Mouse (Mus musculus) layer of hippocampus, postnatal 25 days (tissue): ENCODE data around the gene Rin2. TPM values are rescaled to one million over a fixed set of nuclear protein-coding genes. Genes with fewer than 3 reads are reported as not detected.
"Not testable (repeated sequence)": the region's sequence is repeated elsewhere in the genome, so short reads cannot be mapped to it uniquely, and the experiment has no call there.

Experiments
- DNase-seq, 2 experiments: peaks; one replicate each; pipeline ENCODE4 v3.0.0; 2022; ENCODE audit warnings: mixed read lengths in 2 of 2, low spot score in 1 of 2; ENCODE audit errors: extremely low spot score in 1 of 2
- total RNA-seq, 2 experiments: library from RNA; stranded (reverse); gene quantifications; 2 replicates each; pipeline ENCODE4 v1.2.3; 2021

The Rin2 gene
- total RNA-seq, 2 experiments from 2014 or later = 20.1 to 31.1 TPM

DNA sequence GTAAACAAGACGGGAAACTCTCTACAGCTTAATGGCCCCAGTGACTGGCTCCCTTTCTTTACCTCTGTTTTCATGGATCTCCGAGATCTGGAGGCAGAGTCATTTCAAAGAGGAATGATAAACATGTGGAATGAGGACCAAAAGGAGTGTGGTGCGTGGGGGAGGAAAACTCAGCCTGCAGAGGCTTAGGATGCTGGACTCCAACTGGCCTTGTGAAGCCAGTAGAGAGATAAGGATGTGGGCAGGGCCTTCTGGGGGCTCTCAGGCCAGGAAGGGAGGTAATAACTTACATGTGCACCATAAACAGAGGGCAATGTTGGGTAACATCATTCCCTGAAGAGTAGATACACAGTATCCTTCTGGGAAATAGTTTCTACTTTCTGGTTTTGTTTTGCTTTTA is 7.9 kb downstream of the Rin2 start:
- DNase-seq = no peak

DNA sequence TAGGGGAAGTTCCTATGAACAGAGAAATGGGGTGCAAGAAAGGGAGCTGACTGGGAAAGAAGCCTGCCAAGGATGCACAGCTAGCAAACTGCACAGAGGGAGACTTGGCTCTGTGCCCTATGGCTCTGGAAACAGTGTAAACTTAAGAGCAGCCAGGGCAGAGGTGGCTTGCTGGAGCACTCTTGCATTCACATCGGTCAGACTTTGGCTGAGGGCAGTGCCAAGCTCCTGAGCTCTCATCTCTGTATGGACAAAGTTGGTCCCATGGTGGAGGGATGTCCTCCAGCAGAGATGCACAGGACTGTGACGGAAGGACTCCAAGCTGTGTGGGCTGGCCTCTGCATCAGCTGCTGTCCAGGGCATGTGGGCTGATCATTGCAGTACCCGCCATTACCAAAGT is 8.5 kb downstream of the Rin2 start:
- no peak for DNase-seq

DNA sequence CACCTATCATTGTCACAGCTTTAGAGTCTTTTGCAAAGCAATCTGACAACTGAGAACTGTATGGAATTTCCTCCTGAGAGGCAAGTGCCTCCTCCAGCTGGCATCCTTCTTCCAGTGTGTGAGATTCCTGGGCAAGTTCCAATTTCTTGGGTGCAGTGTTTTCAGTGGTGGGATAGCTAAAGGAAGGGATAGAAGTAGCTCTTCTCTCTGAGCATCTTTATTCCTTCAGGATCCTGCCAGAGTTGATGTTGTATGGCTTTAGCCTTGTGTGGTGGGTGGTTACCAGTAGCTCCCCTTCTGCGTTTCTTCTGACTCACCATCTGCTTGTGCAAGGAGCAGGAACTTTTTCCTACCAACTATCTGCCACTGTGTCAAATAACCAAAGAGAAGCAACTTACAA is 9.1 kb downstream of the Rin2 start:
- DNase-seq = no peak

DNA sequence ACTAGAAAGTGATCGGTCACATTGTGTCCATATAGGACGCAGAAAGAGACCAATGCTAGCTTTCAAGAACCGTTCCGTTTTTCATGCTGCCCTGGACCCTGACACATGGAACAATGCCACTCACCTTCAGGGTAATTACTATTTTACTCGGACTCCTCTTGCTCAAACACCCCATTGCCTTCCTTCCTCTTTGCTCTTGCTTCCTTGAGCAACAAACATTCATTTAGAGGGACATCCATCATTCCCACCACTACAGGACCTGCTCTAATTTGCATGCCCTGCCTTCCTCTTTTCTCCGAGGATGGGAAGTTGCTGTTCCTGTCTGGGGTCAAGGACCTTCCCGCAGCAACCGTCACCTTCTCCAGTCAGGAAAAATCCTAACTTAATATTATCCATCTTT is 9.9 kb downstream of the Rin2 start:
- DNase-seq = no peak

DNA sequence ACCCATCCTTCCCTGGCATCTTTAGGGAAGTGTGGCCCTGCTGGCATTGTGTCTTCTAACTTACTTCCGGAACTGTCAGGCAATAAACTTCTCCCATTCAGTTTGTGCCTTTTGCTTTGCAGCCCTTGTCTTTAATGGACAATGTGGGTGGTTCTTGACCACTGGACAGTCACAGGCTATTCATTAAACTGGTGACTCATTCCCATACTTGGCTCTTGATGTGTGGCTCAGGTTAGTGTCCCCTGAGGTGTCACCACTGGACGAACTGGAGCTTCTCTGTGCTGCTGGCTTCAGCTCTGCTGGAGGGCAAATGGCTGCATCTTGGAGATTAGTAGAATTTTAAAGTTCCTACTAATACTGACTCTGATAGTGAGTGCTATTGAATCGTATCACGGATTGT is 11.0 kb downstream of the Rin2 start:
- no peak for DNase-seq

DNA sequence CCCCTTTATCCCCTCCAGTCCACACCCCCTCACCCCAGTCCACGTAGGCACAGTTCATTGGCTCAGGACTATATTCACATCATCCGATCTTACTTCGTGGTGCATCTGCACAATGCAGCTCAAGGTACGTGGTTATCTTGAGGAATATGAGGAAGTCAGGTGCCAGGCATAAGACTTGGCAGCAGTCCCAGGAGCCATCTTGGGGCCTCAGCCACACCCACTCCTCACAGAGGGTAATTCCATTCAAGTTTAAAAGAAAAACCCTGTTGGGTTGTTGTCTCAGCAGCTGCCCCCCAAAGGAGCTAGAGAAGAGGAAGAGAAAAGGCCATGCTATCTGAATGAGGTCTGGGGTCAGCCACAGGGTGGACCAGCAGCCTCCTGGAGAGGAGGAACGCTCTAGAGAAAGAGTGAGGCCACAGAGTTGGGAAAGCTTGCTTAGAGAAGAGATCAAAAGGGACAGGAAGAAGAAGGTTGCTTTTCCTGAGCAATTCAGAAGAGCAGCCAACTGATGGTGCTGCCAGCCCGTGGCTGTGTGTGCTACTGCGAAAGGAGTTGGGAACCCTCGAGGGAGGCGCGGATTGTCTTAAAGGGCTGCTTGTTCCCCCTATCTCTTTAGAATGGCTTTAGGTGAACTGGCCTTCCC is 16.5 kb downstream of the Rin2 start:
- no peak for DNase-seq

DNA sequence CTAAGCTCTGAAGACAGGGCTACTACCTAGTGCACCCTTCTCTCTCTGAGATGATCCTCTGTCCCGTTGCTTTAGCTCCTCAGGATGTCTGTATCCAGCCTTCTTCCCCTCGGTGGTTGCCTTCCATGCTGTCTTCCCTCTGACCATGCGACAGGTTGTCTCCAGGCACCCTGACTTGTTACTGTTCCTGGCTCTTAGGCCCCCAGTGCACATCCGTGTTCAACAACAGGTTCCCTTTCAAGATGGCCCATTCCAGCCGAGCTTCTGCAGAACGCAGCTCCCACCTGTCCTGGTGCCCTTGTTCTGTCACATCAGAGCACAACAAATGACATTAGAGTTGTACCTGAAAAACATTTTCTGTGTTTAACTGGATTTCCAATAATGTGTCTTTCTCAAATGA is 22.1 kb downstream of the Rin2 start:
- DNase-seq = no peak

DNA sequence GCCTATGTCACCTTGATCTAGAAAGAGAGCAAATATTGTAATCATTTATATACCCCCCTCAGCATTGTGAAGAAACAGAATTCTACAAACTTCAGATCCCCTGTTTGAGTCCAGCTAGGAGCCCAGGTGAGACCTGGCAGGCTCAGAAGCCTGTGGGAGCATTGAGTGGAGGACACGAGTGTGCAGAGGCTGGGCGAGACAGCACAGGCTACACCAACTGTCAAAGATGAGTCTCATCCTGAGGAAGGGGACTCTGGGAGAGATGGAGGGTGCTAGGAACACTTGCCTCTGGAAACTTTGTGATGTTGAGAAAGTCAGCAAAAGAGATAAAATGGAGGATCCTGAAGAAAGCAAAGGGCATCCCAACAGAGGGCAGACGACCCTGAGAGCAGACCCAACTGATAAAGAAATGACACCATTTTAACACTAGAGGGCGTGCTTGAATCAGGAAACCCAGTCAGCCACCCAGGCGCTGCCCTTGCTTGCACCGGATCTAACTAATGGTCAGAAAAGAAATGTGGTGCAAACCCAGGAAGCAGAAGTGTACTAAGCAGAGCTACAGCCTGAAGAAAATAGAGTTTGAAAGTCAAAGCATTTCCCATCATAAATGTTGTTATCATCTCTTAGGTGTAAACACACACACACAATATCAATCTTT is 24.5 kb downstream of the Rin2 start:
- DNase-seq = peak in 1 of 2 experiments; percentile 20

DNA sequence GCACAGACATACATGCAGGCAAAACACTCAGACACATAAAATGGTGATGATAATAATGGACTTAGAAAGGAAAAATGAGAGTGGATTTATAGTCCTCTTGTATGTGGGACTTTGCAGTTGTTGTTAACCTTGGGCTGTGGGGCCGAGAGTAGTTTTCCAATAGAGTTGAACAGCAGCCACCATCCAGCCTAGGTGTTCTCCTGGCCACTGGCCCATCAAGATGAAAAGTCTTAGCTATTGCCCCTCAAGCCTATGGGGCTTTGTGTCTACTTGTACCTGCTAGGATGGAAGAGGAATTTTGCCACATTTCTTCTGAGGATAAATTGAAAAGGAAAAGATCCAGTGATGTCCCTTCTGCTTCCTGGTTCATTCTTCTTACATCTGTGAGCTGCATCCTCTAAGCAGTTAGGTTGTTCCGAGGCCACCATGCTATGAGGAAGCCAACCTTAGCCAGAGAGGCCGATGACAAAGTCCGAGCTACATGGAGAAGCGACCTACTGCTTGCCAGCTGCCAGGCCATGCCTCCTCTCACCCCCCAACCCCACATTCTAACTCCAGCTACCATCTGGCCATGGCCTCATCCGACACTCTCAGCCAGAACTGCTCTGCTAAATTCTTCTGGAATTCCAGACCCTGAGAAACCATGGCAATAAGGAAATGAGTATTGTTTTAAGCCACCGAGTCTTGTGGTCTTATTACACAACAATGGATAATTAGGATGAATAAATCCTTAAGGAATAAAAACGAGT is 25.4 kb downstream of the Rin2 start:
- no peak for DNase-seq

DNA sequence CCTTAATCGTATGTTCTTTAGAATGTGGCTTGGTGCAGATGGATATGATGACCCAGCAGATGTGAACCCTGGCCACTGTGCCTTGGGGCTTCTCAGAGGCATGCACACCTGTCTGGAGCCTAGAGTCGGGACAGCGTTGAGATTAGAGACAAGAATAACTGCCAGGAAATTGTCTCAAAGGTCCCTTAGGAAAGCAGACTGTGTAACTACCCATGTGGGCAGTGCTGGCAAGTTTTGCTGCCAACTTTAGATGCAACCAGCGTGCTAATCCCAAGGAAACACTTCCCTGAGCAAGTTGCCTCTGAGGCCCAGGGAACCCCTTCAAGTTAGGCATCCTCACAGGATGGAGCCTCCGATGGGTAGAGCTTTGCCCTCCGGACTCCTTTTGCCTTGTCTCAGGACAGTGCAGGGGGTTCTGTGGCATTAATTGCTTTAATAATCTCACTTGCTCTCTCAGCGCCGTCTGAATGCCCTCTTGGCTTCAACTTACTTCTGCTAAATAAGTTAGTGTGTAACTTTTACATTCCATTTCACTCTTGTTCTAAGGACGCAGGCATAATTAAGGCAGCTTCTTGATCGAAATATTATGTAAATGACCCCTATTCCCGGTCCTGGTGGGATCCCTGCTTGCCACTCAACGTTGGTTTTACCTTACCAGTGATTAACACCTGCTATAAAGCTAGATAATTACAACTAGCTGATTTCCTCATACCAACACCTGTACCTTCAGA is 26.8 kb downstream of the Rin2 start:
- no peak for DNase-seq

DNA sequence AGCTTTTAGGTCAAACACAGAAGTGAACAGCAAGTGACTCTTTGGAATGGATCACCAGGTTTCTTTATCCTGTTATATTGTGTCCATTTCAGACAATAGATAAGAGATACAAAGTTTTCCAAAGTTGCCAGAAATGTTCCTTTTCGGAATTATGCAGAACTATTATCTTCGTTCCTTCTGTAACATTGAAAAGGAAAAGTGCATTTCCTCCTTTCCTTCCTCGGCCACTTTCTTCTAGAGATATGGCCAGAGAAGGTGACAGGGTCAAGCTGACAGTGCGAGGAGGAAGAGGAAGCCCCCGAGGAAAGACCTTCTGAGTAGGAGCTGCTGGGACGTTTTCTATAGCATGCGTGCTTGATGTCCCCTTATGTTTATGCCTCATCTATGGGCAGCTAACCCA is 29.7 kb downstream of the Rin2 start:
- DNase-seq = no peak

DNA sequence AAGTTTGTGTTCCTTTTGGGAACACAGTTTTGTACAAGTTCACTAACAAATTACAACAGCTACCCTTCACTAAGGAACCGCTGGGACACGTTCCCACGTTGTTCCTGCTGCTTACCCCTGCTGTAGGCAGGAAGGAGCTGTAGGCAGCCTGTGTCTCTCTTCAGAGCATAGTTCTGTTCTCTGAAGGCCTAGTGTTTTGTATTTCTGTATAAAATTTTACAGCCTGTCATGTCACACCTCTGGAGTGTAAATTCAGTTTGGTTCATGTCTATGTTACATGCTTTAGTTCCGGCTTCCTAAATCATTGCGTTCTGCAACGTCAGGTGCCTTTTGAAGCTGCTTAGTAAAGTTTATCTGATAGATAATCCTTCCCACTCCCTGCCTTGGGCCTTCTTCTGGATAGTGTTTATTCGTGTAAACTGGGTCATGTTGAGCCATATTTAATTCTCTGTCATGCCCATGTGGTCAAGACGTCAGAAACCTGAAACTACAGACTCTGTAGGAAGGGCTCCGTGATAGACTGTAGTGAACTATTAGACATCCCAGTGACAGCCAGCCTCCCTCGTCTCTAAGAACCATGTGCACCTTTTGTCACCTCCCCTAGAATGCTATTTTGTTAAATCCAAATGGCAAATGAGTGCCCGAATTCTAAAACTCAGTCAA is 34.8 kb downstream of the Rin2 start:
- DNase-seq = no peak

DNA sequence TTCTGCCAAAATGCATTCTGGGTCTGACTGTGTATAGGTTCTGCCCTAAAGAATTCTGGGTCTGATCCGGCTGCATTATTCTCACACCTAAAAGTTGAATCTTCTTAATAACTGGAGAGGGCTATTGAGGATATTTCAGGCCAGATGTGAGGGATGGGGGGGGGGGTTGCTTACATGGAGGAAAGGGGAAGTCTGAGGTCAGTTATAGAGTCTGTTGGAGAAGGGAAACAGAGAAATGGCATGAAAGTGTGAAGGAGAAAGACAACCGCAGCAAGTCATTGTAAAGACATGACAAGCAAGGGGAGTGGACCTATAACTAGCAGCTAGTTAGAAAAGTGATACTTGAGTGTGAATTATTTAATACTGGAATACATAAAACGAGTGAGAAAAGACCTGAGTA is 36.5 kb downstream of the Rin2 start:
- DNase-seq = no peak

DNA sequence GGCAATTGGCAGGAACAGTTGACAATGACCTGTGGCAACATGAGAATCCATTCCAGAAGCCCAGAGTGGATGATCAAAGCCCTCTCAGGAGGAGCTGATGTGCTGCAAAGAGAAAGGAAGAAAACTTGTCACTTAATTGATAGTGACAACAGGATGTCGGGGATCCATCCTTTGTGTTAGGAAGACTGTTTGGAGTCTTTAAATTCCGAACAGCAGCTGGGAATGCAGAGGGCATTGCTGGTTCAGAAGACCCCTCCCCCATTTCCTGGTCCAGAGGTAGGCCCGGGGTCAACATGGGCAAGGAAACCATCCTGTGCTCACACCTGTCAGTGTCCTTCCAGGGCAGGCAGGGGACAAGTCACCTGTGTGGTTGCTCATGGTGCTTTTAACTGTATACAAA is 37.0 kb downstream of the Rin2 start:
- no peak for DNase-seq

DNA sequence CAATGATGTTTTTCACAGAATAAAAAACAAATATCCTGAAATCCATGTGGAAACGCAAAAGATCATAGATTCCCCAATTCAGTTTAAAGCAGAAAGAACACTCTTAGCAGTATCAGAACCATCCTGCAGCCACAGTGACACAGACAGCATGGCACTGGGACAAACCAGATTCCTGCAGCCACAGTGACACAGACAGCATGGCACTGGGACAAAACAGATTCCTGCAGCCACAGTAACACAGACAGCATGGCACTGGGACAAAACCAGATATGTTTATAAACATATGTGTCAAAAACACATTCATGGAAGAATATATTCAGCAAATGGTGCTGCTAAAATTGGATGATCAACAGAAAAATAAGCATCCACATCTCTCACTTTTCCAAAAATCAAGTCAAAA is 42.5 kb downstream of the Rin2 start:
- DNase-seq = no peak

DNA sequence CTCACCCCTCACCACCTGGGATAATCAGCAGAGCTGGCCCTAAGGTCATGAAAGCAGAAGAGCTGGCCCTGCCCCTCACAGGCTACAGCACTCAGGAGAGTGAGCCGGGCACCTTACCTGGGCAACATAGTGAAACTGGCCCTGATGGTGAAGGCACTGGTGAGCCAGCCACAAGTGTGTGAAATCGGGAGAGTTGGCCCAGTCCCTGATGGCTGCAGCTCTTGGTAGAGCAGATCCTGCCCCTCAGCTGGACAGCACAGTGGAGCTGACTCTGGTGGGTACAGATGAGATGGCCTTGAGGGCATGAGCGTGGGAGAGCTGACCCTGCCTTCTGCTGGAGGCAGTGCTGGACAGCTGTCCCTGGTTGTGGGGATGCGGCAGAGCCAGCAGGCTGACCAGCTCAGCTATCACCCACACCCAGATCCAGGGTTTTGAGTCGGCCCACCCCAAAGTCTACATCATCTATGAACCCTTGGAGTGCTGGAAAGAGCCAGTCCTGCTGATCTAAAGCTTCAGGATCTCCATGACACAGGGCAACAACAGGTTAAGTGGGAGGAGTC is 43.7 kb downstream of the Rin2 start:
- no peak for DNase-seq

DNA sequence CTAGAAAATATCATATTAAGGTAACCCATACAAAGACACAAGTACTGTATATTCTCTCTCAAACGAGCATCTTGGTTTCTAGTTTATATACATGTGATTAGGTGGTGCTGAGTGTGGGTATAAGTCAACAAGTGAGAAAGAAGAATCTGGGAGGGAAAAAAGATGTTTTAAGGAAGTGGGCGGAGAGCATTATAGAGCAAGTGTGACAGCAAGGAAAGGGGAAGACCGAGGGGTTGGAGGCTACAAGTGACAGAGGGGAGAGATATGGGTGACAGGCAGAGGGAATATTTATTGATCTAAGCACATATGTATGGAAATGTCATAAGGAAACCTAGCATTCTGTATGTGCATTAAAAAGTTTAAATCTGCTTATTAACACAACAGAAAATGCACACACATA is 45.1 kb downstream of the Rin2 start:
- DNase-seq = no peak

DNA sequence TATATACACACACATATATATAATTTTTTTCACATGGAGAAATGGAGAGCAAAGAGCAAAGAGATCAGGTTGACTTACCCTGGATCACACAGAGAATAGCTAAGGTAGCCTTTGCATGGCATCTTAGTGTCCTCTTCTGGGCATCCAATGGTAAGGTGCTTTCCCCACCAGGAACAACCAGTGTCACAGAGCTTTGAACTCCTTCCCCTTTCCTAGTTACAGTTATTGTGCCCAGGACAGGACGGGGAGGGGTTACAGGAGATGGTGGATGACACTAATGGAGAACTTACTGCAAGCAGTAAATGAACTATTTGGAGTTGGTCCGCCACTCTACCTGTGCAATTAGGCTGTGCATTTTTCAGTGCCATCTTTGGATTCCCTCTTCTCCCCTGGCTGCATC is 45.7 kb downstream of the Rin2 start:
- no peak for DNase-seq

DNA sequence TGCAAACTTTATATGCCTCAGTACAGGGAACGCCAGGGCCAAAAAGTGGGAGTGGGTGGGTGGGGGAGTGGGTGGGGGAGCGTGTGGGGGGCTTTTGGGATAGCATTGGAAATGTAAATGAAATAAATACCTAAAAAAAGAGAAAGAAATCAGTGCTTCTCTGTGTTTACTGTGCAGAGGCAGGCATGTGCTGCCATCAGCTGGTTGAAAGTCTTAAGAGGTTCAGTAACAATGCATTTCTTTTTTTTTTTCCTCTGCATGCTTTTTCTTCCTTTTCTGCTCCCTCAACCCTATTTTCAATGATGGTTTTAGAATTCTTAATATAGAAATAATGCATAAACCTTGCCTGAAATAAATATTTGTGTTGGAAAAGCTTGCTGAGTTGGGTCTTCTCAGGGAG is 47.3 kb downstream of the Rin2 start:
- not testable (repeated sequence) for DNase-seq

DNA sequence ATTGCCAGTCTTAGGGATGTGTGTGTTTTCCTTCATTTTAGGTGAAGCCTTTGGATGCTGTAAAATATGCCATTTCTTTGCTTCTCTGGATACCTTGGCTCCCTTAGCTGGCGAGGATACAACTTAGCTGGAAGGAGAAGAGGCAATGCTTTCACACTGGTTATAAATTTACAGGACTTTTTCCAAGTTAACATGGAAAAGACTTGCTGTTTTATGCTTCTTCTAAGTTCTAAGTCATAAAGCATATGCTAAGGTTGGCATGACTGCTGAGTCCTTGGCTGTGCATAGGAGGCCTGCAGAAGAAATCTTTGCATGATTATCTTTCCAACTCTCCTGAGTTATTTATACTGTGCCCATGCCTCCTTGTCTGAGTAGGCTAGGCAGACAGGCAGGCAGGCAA is 49.3 kb downstream of the Rin2 start:
- no peak for DNase-seq
